Mouse (Mus musculus) MEL (cell line): ENCODE measurements at regions not wholly inside any gene's neighbourhood (a gene's known extent, or its start where the extent isn't known, plus 50 kb on each side); places are given as distances from the start of the nearest gene placed in this dataset.

Experiments used
- DNase-seq: peaks from one replicate; pipeline ENCODE4 v3.0.0; 2011; ENCODE audit warnings: low read depth, low spot score
- H3K27ac ChIP-seq: 2 replicates; pipeline ENCODE4 v1.5.1; 2012; ENCODE audit warnings: low read depth, mild to moderate bottlenecking, control low read depth, low read length, moderate library complexity; ENCODE audit not compliant: control insufficient read depth
- H3K27me3 ChIP-seq, 2 experiments: fragments of 150-350 bp in 1 of 2; sonication (generic) in 1 of 2; 2 replicates each; pipeline ENCODE4 v1.6.1; 2012; ENCODE audit warnings: low read length in 2 of 2, mild to moderate bottlenecking in 2 of 2, improper control_type of control experiment in 1 of 2, moderate library complexity in 1 of 2; ENCODE audit not compliant: insufficient read depth in 2 of 2, control insufficient read depth in 1 of 2
- H3K36me3 ChIP-seq, 2 experiments: 2 replicates each; pipeline ENCODE4 v1.6.1; 2012 to 2014; ENCODE audit warnings: low read length in 2 of 2, improper control_type of control experiment in 1 of 2, inconsistent platforms in 1 of 2, mild to moderate bottlenecking in 1 of 2; ENCODE audit not compliant: insufficient read depth in 2 of 2, control insufficient read depth in 1 of 2
- H3K4me1 ChIP-seq, 2 experiments: fragments of 150-350 bp in 1 of 2; sonication (generic) in 1 of 2; 2 replicates each; pipeline ENCODE4 v1.6.1; 2012; ENCODE audit warnings: low read length in 2 of 2, improper control_type of control experiment in 1 of 2, mild to moderate bottlenecking in 1 of 2; ENCODE audit not compliant: insufficient read depth in 2 of 2, control insufficient read depth in 1 of 2
- H3K4me3 ChIP-seq, 2 experiments: fragments of 150-350 bp in 1 of 2; sonication (generic) in 1 of 2; 2 replicates each; pipeline ENCODE4 v1.5.1; 2012; ENCODE audit warnings: low read depth in 2 of 2, low read length in 2 of 2, mild to moderate bottlenecking in 2 of 2, moderate library complexity in 2 of 2, control low read depth in 1 of 2, improper control_type of control experiment in 1 of 2; ENCODE audit not compliant: control insufficient read depth in 1 of 2, insufficient read depth in 1 of 2
- H3K79me2 ChIP-seq: 2 replicates; pipeline ENCODE4 v1.6.1; 2012; ENCODE audit warnings: mild to moderate bottlenecking, low read length, moderate library complexity; ENCODE audit not compliant: control insufficient read depth, poor library complexity, insufficient read depth
- H3K9ac ChIP-seq: 2 replicates; pipeline ENCODE4 v1.6.1; 2012; ENCODE audit warnings: low read depth, mild to moderate bottlenecking, control low read depth, low read length, moderate library complexity; ENCODE audit not compliant: control insufficient read depth, poor library complexity, severe bottlenecking
- H3K9me3 ChIP-seq: fragments of 150-350 bp; sonication (generic); replicated peaks from 2 replicates; pipeline ENCODE4 v1.6.1; 2012; ENCODE audit warnings: mild to moderate bottlenecking, low read length, improper control_type of control experiment, moderate library complexity; ENCODE audit not compliant: insufficient read depth
- CHD1 ChIP-seq: IDR thresholded peaks from 2 replicates; pipeline ENCODE4 v1.6.1; 2012; ENCODE audit warnings: low read depth, mild to moderate bottlenecking, inconsistent platforms, low read length, improper control_type of control experiment
- CTCF ChIP-seq, 3 experiments: IDR thresholded peaks in 2 of 3; conservative IDR thresholded peaks in 1 of 3; 2 replicates each; pipeline ENCODE4 v1.5.1; 2011 to 2012; ENCODE audit warnings: low read length in 3 of 3, low read depth in 2 of 3, mild to moderate bottlenecking in 2 of 3, improper control_type of control experiment in 1 of 3, inconsistent platforms in 1 of 3, mixed read lengths in 1 of 3, moderate library complexity in 1 of 3; ENCODE audit not compliant: control insufficient read depth in 1 of 3, insufficient read depth in 1 of 3, poor library complexity in 1 of 3, severe bottlenecking in 1 of 3
- E2F4 ChIP-seq: IDR thresholded peaks from 2 replicates; pipeline ENCODE4 v1.6.1; 2011; ENCODE audit warnings: low read depth, low read length, improper control_type of control experiment, borderline replicate concordance
- ELF1 ChIP-seq: IDR thresholded peaks from 2 replicates; pipeline ENCODE4 v1.6.1; 2014; ENCODE audit warnings: low read depth, mild to moderate bottlenecking, inconsistent platforms, low read length, improper control_type of control experiment, moderate library complexity
- EP300 ChIP-seq, 2 experiments: IDR thresholded peaks; 2 replicates each; pipeline ENCODE4 v1.6.1; 2011; ENCODE audit warnings: improper control_type of control experiment in 2 of 2, low read length in 2 of 2, low read depth in 1 of 2, mild to moderate bottlenecking in 1 of 2
- GABPA ChIP-seq: IDR thresholded peaks from 2 replicates; pipeline ENCODE4 v1.6.1; 2012; ENCODE audit warnings: low read depth, mild to moderate bottlenecking, inconsistent platforms, low read length, improper control_type of control experiment, moderate library complexity
- HCFC1 ChIP-seq: IDR thresholded peaks from 2 replicates; pipeline ENCODE4 v1.6.1; 2012; ENCODE audit warnings: low read depth, mild to moderate bottlenecking, inconsistent platforms, low read length, improper control_type of control experiment, moderate library complexity
- JUND ChIP-seq: IDR thresholded peaks from 2 replicates; pipeline ENCODE4 v1.6.1; 2011; ENCODE audit warnings: low read depth, mild to moderate bottlenecking, improper control_type of control experiment, low read length
- MAZ ChIP-seq: IDR thresholded peaks from 2 replicates; pipeline ENCODE4 v1.6.1; 2012; ENCODE audit warnings: low read depth, mild to moderate bottlenecking, inconsistent platforms, low read length, improper control_type of control experiment
- MEF2A ChIP-seq: IDR thresholded peaks from 2 replicates; pipeline ENCODE4 v1.6.1; 2014; ENCODE audit warnings: low read depth, mild to moderate bottlenecking, inconsistent platforms, low read length, improper control_type of control experiment; ENCODE audit not compliant: poor library complexity, insufficient replicate concordance, severe bottlenecking; ENCODE audit errors: extremely low read depth
- MXI1 ChIP-seq: IDR thresholded peaks from 2 replicates; pipeline ENCODE4 v1.6.1; 2011; ENCODE audit warnings: mild to moderate bottlenecking, low read depth, low read length, improper control_type of control experiment
- MYB ChIP-seq: IDR thresholded peaks from 2 replicates; pipeline ENCODE4 v1.6.1; 2011; ENCODE audit warnings: mild to moderate bottlenecking, low read depth, low read length, improper control_type of control experiment
- MYC ChIP-seq: IDR thresholded peaks from 2 replicates; pipeline ENCODE4 v1.6.1; 2011; ENCODE audit warnings: low read depth, mild to moderate bottlenecking, low read length, improper control_type of control experiment, moderate library complexity
- NRF1 ChIP-seq: IDR thresholded peaks from 2 replicates; pipeline ENCODE4 v1.6.1; 2014; ENCODE audit warnings: low read depth, mild to moderate bottlenecking, inconsistent platforms, low read length, improper control_type of control experiment, moderate library complexity; ENCODE audit not compliant: poor library complexity, insufficient read depth, severe bottlenecking
- POLR2AphosphoS2 ChIP-seq: IDR thresholded peaks from 2 replicates; pipeline ENCODE4 v1.6.1; 2011; ENCODE audit warnings: low read length, improper control_type of control experiment
- POLR2AphosphoS5 ChIP-seq: IDR thresholded peaks from 2 replicates; pipeline ENCODE4 v1.6.1; 2012; ENCODE audit warnings: low read depth, borderline replicate concordance, mild to moderate bottlenecking, inconsistent platforms, low read length, moderate library complexity, mixed read lengths
- RAD21 ChIP-seq: IDR thresholded peaks from 2 replicates; pipeline ENCODE4 v1.6.1; 2011; ENCODE audit warnings: mild to moderate bottlenecking, low read depth, low read length, improper control_type of control experiment
- SMC3 ChIP-seq: IDR thresholded peaks from 2 replicates; pipeline ENCODE4 v1.6.1; 2011; ENCODE audit warnings: low read depth, low read length, improper control_type of control experiment
- TAL1 ChIP-seq: IDR thresholded peaks from 2 replicates; pipeline ENCODE4 v1.6.1; 2012; ENCODE audit warnings: mild to moderate bottlenecking, inconsistent platforms, low read length, moderate library complexity, mixed read lengths
- ZC3H11A ChIP-seq: IDR thresholded peaks from 2 replicates; pipeline ENCODE4 v1.6.1; 2012; ENCODE audit warnings: low read depth, mild to moderate bottlenecking, inconsistent platforms, low read length, improper control_type of control experiment
- ZKSCAN1 ChIP-seq: IDR thresholded peaks from 2 replicates; pipeline ENCODE4 v1.6.1; 2012; ENCODE audit warnings: low read depth, mild to moderate bottlenecking, inconsistent platforms, low read length, improper control_type of control experiment, moderate library complexity
- ZNF384 ChIP-seq: IDR thresholded peaks from 2 replicates; pipeline ENCODE4 v1.6.1; 2012; ENCODE audit warnings: low read depth, mild to moderate bottlenecking, inconsistent platforms, low read length, improper control_type of control experiment

DNA sequence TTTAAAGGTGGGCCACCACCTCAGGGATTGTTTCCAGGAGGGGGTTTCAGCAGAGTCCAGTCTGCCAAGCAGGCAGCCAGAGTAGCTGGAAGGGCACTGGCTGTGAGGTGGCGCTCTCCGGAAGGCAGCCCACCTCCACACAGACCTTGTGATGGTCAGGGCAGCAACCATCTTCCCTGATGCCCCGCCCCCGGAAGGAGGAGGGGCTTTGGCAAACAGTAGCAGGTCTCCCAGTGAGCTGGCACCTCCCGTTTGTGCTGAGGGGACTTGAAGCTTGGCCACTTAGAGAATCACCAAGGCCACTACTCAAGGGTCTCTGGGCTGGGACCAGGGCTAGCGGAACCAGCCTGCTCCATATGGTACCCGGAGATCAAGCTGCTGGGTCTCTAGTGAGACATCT, 67.4 kb upstream of the Nkx1-1 start:
- no peaks in the 10 kb centered on the region; a peak in 1 of 4 replicates for H3K27me3 ChIP-seq
- H3K9ac ChIP-seq: no peak overlapping the region

GRCm38 (mm10) chr5:33495900-33496529, 62.2 kb upstream of the Nkx1-1 start:
- no peaks in the 10 kb centered on the region for H3K36me3 ChIP-seq
- TF ChIP-seq POLR2AphosphoS5: no peak
- no peak for TF ChIP-seq EP300 (IDR thresholded peaks at IDR 0.05; ENCODE audit: low read depth in 1 of 2, low read length in 2 of 2)
- TF ChIP-seq JUND: no peak
- TF ChIP-seq ZC3H11A: peak; percentile 62
- TF ChIP-seq GABPA: no peak
- TF ChIP-seq CHD1: no peak
- no peak for TF ChIP-seq ELF1
- TF ChIP-seq MXI1: no peak
- no peak for TF ChIP-seq E2F4
- TF ChIP-seq ZKSCAN1: no peak
- no peak for TF ChIP-seq MAZ
- TF ChIP-seq RAD21: peak; percentile 65
- TF ChIP-seq MYB: no peak
- TF ChIP-seq POLR2AphosphoS2: no peak
- no peak for TF ChIP-seq MEF2A
- TF ChIP-seq ZNF384: no peak
- TF ChIP-seq HCFC1: no peak
- TF ChIP-seq CTCF (IDR thresholded peaks at IDR 0.05 in 2 of 3, conservative IDR thresholded peaks at IDR 0.05 in 1 of 3; ENCODE audit: control insufficient read depth in 1 of 3, insufficient read depth in 1 of 3, low read depth in 2 of 3, low read length in 3 of 3, poor library complexity in 1 of 3, severe bottlenecking in 1 of 3): peak; percentile 96 to 99 (median 99)
- TF ChIP-seq MYC: no peak
- no peak for TF ChIP-seq NRF1
- TF ChIP-seq TAL1: no peak
- peak; percentile 96 for TF ChIP-seq SMC3
- TF ChIP-seq, all 39 proteins: peak for 4
- H3K79me2 ChIP-seq: no peaks in the 10 kb centered on the region
- H3K9me3 ChIP-seq: no peaks in the 10 kb centered on the region
- H3K27me3 ChIP-seq: no peaks in the 10 kb centered on the region; a peak in 2 of 4 replicates
- no peak overlapping the region for H3K4me3 ChIP-seq
- H3K9ac ChIP-seq: no peak overlapping the region
- peak; percentile 85 for DNase-seq
- no peak overlapping the region for H3K27ac ChIP-seq
- H3K4me1 ChIP-seq: no peaks in the 10 kb centered on the region

More for the DNA sequence above, 67.4 kb upstream of the Nkx1-1 start:
- Histone ChIP-seq H3K4me1 (no peaks in the 10 kb centered on the region), H3K4me3 (no peak overlapping the region), H3K9me3 (no peaks in the 10 kb centered on the region), H3K36me3 (no peaks in the 10 kb centered on the region), H3K27ac (no peak overlapping the region), H3K79me2 (no peaks in the 10 kb centered on the region)
- DNase-seq: peak; percentile 19
- TF ChIP-seq CHD1 (no peak), GABPA (no peak), SMC3 (no peak)
